Mouse (Mus musculus) heart, adult 2 months (tissue): Measurements from ENCODE around the gene Itpr2.
"Not testable (repeated sequence)": the region's sequence is repeated elsewhere in the genome, so short reads cannot be mapped to it uniquely, and the experiment has no call there.

Experiments used
- CTCF ChIP-seq: fragments of 200-600 bp; IDR thresholded peaks from 2 replicates; pipeline ENCODE4 v1.8.1; 2022; ENCODE audit warnings: antibody characterized with exemption, mild to moderate bottlenecking, moderate library complexity
- EP300 ChIP-seq: fragments of 200-500 bp; IDR thresholded peaks from 2 replicates; pipeline ENCODE4 v1.6.1; 2011; ENCODE audit warnings: low read depth, low read length, control low read depth; ENCODE audit not compliant: insufficient read depth
- POLR2A ChIP-seq: fragments of 200-500 bp; IDR thresholded peaks from 2 replicates; pipeline ENCODE4 v1.6.1; 2011; ENCODE audit warnings: mild to moderate bottlenecking, low read depth, low read length, control low read depth; ENCODE audit not compliant: insufficient read depth

DNA sequence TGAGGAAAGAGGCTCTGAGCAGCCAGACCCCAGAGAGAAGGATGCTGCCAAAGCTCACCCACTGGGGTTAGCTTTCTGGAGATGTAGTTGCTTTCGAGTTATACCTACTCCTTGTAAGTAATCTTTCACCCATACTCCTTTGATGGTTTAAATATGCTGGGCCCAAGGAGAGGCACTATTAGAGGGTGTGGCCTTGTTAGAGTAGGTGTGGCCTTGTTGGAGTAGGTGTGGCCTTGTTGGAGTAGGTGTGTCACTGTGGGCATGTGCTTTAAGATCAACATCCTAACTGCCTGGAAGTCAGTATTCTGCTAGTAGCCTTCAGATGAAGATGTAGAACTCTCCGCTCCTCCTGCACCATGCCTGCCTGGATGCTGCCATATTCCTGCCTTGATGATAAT lies 37.4 kb downstream of the Itpr2 start:
- TF ChIP-seq CTCF, POLR2A, EP300: not testable (repeated sequence)
